Mouse (Mus musculus): ENCODE measurements around the gene Bex6.

The Bex6 gene

DNA sequence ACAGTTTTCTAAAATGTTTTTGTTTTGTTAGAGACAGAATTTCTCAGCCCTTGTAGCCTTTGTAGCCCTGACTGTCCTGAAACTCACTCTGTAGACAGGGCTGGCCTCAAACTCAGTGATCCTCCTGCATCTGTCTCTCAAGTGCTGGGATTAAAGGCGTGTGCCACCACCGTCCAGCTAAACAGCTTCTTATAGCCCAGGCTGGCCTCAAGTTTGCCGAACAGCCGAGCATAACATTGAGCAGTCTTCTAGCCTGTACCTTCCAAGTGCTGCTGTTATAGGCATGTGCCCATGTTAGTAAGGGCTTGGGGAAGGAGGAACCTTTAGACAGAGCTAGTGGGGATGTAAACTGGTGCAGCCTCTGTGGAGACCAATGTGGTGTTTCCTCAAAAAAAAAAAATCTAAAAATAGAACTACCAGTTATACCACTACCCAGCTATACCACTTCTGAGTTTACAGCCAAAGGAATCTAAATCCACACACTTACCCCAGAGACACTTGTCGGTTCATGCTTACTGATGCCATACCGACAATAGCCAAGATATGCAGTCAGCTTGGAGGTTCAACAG is at the start of gene Bex6:
TSS of gene Bex6 (plus strand) at position 491 of the 569 bp plus-strand sequence.
- no peak for DNase-seq

DNA sequence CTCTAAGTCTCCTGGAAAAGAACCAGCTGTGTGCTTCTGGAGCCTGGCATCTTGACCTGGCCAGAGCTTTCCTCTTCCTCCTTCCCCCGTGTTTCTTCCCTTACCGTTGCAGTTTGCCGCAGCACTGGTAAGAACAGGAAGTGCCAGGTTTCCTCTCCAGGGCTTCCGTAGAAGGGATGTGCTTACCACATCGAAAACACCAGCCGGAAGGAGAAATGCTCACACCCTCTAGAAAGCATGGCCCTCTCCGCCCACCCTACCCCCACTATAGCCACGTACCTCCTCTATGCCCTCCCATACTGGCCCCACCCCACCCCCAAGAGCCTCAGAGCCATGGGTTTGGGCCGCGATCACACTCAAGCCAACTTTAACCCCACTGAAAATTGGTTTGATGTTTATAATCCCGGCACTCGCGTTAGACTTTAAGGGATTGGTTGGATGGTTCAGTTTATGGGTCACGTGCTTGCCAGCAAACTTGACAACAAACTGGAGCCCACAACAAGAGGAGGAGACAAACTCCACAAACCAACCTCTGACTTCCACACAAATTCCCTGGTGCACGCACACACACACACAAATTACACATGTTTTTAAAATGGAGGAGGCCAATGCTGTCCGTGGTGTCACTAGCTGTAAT is 49.3 kb upstream of the Bex6 start:
- DNase-seq = peak; percentile 76

DNA sequence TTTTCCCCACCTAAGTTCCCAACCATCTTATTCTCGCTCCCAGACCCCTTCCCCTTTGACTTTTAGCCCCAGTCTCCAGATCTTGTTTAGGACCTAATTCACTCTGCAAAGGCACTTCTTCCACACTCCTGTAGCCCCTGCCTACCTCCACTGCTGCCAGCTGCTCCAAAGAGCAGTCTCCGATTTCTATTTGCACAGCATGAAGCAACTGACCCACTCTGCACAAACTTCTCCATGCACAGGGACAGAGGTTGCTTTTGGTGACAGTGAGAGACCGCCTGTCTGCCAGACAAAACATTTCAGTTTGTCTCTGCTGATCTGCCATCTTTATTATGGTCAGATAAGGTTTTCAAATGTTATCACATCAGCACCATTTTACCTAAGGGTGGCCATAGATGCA is 46.5 kb upstream of the Bex6 start:
- DNase-seq = no peak

DNA sequence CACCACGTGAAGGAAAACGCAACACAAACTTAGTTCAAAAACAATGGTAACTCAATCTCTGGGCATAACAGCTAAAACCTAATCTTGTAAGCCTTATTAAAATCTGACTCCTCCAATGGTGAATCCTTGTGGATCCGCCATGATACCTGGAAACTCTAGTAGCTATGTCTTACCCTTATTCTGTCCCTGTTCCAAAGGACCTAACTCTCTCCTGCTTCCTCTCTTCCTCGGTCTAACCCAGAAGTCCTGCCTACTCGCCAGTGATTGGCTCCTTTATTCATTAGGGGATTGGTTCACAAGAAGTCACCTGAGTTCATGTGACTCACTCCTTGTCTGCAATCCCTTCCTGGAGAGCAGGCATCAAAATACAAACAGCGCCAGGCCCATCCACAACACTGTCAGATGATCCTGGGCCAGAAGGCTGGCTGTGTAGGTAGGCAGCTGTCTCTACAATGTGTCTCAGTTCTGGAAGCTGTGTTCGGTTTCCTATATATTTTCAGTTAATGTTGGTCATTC is 43.7 kb upstream of the Bex6 start:
- no peak for DNase-seq

DNA sequence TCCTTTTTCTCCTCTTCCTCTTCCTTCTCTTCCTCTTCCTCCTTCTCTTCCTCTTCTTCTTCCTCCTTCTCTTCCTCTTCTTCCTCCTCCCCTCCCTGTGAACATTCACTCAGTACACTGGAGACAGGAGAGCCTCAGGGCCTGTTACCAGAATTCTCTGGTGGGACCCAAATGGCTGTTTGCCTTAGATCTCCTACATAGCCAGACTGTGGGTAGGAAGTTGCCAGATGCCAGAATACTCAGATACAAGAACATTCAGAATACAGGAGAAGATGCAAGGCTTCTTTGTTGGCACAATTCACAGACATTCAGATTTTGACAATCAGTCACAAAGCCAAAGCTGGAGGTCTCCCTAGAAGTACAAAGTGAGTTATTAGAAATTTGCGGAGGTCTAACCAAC is 40.7 kb upstream of the Bex6 start:
- DNase-seq = no peak

DNA sequence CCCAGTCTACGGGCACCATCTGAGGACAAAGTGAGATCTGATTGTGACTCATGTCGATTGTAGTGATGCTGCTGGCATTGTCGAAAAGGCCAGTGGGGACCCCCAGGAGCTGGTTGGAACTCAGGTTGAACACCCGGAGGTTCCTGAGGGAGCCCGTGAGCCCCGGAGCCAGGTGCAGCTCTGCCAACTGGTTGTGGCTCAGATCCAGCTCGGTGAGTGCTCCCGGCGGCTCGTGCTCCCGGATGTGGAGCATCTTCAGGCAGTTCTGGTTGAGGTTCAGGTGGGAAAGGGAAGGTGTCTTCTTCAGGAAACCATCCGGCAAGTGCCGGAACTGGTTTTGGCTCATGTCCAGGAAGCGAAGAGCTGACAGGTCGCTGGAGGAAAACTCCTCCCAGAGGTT is 35.9 kb upstream of the Bex6 start:
- DNase-seq = no peak

DNA sequence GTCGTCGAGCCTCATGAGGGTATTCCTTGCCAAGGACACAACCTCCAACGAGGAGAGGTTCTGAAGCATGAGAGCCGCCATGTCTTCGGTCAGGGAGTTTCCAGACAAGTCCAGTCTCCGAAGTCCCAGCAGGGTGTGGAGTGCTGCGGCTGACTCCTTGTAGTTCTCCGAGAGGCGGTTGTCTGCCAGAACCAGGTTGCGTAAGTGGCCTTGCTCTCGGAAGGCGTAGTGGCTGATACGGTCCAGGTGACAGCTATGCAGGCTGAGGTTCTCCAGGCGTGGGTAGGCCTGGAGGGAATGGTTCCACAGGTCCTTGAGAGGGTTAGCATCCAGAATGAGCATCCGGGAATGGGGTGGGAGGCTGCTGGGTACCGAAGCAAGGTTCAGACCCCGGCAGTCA is 35.0 kb upstream of the Bex6 start:
- DNase-seq = no peak

DNA sequence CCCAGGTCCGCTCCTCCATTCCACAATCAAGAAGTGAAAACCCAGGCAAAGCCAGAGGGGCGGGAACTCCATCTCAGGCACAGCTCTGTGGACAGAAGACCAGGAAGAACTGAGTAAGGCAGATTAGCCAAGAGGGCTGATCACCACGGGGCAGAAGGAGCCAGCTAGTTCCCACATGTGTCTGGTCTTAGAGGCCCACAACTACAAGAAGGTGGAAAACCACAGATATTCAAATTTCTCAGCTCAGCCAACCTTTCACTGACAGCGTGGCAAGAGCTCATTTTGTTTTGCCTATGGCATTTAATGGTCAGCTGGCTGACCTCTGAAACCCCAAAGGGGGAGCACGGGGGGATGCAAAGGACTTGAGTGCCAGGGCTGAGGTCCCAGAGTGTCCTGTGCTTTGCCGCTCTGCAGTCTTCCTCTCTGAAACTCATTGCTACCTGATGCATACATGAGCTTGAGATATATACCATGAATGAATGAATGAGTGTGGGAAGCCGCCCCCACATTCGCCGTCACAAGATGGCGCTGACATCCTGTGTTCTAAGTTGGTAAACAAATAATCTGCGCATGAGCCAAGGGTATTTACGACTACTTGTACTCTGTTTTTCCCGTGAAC is 31.9 kb upstream of the Bex6 start:
- no peak for DNase-seq

DNA sequence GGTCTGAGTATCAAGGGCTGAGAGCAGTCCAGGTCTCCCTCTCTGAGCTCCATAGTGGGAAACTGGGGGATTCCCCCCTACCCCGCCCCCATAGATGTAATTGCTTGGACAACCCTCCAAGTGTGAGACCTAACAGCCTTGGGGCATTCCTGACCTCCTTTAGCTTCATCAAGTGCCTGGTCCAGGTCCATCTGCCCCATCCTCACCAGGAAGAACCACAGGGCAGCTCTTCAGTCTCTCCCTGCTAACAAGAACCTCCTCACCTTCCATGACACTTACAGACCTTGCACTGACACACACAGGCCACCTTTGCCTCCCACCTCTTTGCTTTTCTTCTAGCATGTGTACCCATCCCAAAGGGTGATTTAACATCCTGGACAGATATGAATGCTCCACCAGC is 25.6 kb upstream of the Bex6 start:
- DNase-seq = no peak

DNA sequence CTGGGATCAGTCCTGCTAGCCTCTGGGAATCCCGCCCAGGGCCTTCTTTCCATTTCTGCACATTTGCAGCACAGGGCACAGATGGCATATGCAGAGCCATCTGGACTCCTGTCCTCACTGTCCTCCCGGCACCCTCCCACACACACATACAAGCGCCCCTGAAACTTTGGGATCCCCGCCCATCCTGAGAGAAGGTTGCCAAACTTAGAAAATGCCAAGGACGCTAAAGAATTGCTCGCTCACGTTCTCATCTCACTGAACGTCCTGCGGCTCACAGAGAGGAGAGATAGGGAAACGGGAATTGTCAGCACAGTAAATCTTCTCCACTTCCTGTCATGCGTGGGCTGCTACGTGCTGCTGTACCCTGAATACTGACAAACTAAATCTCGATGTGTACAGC is 25.2 kb upstream of the Bex6 start:
- DNase-seq = peak in 1 of 2 experiments; percentile 27

DNA sequence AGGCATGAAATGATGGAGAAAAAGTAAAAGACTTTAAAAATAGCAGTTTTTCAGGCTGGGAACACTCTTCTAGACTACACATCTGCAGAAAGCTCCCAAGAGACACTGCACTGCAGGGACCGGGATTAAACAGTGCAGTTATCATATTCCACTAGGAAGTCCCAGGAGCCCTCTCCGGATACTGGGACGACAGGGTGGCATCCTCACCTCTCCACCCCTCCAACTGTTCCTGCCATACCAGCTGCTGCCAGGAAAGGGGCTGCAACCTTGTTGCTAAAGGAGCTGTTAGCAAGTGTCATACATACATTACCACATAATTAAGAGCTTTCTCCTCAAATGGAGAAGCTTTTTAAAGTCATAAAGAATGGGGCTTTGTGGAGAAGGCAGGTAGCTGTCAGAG is 22.9 kb upstream of the Bex6 start:
- DNase-seq = no peak

DNA sequence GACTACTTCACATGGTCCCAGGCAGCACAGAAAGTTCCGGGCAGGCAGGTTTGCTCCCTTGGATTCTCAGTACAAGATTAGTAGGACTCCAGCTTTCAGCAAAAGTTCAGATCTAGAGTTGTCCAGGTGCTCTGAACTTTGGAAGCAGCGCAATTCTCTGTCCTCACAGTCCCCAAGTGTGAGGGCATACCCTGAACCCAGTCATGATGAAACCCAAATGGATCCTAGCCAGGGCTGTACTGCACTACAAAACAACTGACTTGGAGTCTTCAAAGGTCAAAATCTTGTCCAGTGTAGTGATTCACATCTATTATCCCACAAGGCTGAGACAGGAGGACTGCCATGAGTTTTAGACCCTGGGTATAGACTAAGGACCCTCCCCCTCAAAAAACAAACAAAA is 22.3 kb upstream of the Bex6 start:
- no peak for DNase-seq

DNA sequence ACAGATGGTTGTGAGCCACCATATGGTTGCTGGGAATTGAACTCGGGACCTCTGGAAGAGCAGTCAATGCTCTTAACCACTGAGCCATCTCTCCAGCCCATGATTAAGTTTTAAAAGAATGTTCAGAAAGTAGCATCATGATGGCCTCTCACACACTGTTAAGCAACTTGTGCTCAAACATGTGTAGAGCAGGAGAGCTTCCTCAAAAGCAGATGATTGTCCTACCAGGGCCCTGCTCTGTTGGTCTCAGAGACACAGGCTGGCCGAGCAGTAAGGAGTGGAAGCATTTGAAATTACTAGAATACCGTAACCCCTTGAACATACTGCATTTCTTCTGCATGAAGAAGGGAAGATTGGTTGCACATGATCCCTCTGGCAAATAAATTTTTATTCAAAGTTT is 20.7 kb upstream of the Bex6 start:
- DNase-seq = no peak

DNA sequence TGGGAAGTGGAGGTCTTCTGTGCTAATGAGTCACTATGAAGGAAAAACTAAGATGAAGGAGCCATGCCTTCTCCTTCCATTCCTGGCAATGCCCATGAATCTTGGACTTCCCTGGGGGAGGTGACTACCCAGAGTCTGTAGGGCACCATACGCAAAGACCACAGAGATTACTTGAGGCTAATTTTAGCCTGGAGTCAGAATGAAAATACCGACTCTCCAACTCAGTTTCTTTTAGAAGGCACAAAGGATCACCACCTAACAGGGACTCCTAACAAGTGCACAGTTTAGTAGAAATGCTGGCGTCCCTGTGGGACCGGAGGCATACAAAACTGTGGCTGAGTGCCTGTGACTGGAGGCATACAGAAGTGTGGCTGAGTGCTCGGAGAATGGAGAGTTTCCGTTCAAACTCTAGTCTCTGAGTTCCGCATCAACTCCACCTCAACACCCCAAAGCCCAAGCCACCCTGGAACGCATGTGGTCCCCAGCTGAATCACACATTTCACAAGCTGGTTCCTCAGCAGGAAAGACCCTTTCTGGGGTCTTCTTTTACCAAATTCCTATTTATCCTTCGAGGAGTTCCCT is 18.8 kb upstream of the Bex6 start:
- DNase-seq = no peak

DNA sequence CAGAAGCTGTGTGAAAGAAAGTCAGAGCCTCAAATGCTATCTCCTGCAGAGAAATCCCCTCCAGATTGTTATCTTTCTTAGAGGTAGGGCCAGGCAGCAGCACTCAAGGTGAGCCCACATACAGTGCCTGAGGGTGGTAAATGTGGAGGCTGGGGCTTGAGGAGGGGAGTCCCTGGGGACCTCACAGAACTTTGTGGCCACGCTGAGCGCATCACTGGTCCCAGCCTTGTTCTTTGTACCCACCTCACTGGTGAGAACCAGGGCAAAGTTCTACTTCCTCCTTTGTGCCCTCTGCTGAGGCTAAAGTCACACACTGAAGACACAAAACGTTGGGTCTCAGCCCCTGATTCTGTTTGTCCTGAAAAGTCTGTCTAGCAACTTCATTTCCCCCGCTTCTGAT is 16.2 kb upstream of the Bex6 start:
- DNase-seq = peak; percentile 47 to 49

DNA sequence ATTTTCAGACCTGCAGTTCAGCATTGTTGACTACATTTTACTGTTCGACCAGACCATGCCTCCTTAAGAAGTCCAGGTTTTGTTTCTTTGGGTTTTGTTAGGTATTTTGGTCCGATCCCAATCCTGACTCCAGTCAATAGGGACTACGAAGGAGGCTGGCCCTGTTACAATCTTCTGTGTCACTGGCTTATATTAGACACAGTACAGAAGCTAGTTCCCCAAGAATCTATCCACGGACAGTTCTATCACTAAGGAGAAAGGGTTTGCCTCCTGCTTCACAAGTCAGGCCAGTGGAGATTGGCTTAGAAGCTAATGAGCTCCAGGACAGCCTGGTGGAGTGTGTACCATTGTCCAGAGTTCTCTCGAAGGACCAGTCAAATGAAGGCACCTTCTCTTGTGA is 15.7 kb upstream of the Bex6 start:
- DNase-seq = no peak

DNA sequence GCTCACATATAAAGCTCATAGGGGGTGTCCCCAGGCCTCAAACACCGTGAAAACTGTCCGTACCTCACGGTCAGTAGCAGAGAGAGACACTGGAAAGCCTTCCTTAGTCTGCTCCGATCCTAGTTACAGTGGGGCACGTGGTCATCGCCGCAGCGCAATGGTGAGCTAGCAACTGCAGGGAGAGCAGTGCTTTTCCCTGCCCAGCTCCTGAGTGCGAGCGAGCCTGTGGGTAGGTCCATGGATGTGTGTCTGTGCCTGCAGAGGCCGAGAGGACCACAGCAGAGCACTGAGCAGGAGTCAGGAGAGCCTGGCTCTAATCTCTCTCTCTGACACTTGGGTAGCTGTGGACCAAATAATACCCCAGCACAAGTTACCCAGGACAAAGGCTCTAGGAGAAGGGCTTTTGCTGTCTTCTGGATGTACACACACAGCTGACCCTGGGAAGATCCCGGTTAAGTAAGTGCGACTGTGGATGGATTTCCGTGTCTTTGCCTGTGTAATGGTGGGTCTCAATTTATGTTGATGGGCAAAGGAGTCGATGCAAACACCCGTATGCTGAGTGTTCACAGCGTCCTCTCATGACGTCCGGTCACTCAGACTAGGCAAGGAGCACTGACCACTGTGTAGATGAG is 15.1 kb upstream of the Bex6 start:
- peak; percentile 34 to 35 for DNase-seq

DNA sequence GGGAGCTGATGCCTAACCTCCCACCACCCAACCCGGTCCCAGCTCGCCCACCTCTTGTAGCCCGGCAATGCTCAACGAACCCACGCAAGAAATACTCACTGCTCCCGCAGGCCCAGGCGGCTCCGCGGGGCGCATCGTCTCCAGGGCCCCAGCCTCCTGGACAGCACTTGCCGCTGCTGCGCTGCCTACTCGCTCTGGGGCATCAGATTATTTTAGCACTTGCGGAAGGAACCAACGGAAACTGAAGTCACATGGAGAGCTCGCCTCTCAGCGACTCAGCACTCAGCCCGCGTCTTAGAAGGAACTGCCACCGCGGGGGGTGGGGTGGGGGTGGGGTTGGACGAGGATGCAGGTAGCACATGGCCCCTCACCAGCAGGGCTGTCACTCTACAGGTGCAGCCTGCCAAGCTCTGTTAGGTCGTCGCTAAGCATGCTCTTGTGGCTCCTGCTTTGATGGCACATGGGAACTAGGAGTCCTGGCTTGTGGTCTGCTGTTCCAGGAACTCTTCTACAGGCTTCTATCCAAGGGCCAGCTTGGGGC is 14.3 kb upstream of the Bex6 start, which contains the start of gene Nrros:
TSS of gene Nrros (minus strand) at position 314 of the 541 bp plus-strand sequence.
- DNase-seq = peak; percentile 70 to 76

DNA sequence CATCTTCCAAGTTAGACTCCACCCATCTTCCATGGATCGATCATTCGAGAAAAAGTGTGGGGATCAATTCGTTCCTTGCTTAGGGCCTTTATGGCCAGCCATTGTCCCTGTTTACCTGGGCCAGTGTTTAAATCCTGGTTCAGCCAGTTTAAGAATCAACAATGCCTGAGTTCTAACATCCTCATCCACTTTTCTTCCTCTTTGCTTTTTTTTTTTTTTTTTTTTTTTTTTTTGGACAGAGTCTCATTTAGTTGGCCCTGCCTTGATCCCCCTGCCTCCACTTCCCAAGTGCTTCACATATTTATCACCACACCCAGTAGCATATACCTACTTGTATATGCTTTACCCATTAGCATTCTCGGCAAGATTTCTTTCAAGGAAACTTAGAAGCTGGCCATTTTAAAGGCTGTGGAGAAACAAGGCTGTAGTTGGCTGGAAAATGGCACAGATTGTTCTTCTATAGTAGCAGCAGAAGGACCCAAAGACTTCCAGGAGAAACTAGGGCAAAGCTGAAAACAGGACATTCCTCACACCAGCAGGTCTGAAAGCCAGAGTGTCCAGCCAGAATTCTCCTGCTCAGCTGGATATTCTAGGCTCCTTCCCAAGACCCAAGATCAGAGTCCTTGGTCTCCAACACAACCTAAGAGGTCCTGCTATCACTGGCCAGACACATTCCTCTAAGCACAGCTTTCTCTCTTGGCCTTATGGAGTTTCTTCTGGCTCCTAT is 11.6 kb upstream of the Bex6 start:
- DNase-seq = no peak

DNA sequence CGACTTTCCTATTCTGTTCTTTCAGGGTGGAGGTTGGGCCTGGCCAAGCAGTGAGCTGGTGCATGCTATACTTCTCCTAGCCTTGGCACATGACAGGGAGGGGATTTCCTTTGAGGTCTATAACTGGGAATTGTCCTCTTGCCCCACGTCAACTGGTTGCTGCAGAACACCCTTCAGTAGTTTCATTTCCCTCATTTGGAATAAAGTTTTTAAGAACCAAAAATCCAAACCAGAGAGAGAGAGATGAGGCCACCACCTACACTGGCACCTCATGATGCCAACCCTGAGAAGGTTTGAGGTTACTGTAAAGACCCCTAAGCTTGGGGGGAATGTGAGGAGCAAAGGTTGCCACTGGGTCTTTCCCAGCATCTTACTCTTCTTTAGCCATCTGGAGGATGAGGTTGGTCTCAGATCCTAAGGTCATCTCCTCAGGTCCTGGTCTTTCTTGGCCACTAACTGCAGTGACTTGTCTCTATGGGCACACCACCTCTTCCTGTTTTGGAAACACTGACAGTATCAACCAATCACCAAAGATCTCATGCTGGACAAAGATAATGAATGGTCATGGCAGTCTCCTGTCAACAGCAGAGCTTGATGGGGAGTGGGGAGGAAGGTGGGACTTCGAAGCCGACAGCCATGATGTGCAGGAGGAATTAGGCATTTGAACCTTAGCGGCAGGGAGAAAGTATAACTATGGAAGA is 8.4 kb upstream of the Bex6 start:
- DNase-seq = no peak

DNA sequence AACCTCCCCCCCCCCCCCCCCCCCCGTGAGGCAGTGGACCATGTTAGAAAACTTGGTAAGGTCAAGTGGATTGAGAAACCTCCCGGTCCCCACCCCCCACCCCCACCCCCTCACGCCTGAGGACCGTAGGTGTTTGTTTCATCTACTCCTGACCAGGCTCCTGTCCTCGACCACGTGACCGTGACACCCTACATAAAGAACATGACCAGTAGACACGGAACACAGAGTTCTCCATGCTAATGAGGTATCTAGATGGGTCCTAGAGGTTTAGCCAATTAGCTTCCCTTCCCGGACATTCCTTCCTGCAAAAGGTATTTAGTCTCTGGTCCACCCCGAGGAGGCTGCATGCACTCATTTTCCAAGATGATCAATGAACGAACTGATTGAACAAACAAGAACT is 6.2 kb upstream of the Bex6 start:
- no peak for DNase-seq
